Mouse (Mus musculus) G1E (cell line): ENCODE results near the gene Slc2a4.

Experiments
- CTCF ChIP-seq: IDR thresholded peaks from 2 replicates; pipeline ENCODE4 v1.5.1; 2012; ENCODE audit warnings: low read depth, low read length, inconsistent platforms, mixed read lengths
- GATA1 ChIP-seq: IDR thresholded peaks from 2 replicates; pipeline ENCODE4 v1.6.1; 2012; ENCODE audit warnings: borderline replicate concordance, low read length, inconsistent platforms, mixed read lengths
- GATA2 ChIP-seq: IDR thresholded peaks from 2 replicates; pipeline ENCODE4 v1.6.1; 2012; ENCODE audit warnings: low read depth, low read length, inconsistent platforms, borderline replicate concordance
- POLR2AphosphoS5 ChIP-seq: IDR thresholded peaks from 2 replicates; pipeline ENCODE4 v1.6.1; 2012; ENCODE audit warnings: low read depth, low read length, inconsistent platforms; ENCODE audit not compliant: insufficient replicate concordance

- TF ChIP-seq CTCF (no peak), GATA1 (no peak), POLR2AphosphoS5 (no peak), GATA2 (no peak)
Observed at GRCm38 (mm10) chr11:69927501-69927900, 20.5 kb downstream of the Slc2a4 start.
